8 mouse cellular contexts compared by ENCODE assay signal in the genomic region with DNA sequence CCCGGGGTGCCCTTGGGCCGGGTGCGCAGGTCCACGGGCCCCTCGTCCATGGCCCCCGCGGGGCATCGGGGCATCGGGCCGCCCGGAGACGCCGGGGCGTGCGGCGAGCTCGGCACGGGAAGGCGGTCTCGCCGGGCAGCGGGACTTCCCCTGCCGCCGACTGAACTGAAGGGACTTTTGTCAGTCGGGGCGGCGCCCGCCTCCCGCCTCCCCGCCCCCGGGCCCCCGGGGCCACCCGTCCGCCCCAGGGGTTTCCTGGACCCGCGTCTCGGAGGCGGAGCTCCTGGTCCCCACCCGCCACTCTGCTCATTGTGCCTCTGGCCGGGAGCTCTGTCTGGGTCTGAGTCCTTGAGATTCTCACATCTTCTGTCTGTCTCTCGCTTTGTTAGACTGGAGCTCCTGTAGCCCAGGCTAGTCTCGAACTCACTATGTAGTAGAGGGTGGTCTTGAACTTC. TPM values are rescaled to one million over a fixed set of nuclear protein-coding genes. Genes with fewer than 3 reads are reported as not detected.
A peak's percentile ranks its signal among the peaks of the same experiment; 100 is the strongest.
DNase-seq lines count a peak whose midpoint lies in the region; ATAC-seq and TF ChIP-seq lines count a peak whose summit lies in the region.

A gene (minus strand): TSS at position 167 of the 455 bp plus-strand sequence.

- H3ac ChIP-seq in C2C12 (ENCODE audit: control insufficient read depth, insufficient read length, low read depth): peak within 1 kb of the TSS; percentile 77

- H3K27ac ChIP-seq in liver, embryonic 14.5 days: peak within 1 kb of the TSS; percentile 35; the same call in 1 of the 2 replicates
- no peak within 1 kb of the TSS for H3K27ac ChIP-seq in neural tube, embryonic 11.5 days (ENCODE audit: low read depth, low read length)

- DNase-seq in adrenal gland, adult 18-20 months (ENCODE audit: low spot score in 2 of 2): peak; percentile 67 to 80
- peak; percentile 76 for DNase-seq in gastrocnemius, postnatal 25 days
- DNase-seq in induced T-regulatory cell, adult 2 months (ENCODE audit: low read depth): peak; percentile 91
- no peak for DNase-seq in liver, embryonic 14.5 days (ENCODE audit: low read depth in 3 of 3, low spot score in 3 of 3)
- DNase-seq in neural tube, embryonic 11.5 days (ENCODE audit: low spot score): no peak
- DNase-seq in urinary bladder, postnatal 36 days (ENCODE audit: low spot score in 2 of 2): peak; percentile 61 to 74
- no peak for DNase-seq in frontal cortex, adult 2 months (ENCODE audit: extremely low spot score in 1 of 2, low spot score in 1 of 2)

- WGBS in liver, embryonic 14.5 days (ENCODE audit: insufficient replicate concordance): 2% methylated on average over 42 of the region's 42 CpGs
- WGBS in neural tube, embryonic 11.5 days: 2% methylated on average over 28 of the region's 42 CpGs

- H3K79me3 ChIP-seq in C2C12 (ENCODE audit: low read depth): no peaks in the 10 kb centered on the region

- H3K9me3 ChIP-seq in liver, embryonic 14.5 days (ENCODE audit: control insufficient read depth, low read length): no peaks in the 10 kb centered on the region
- H3K9me3 ChIP-seq in neural tube, embryonic 11.5 days (ENCODE audit: control insufficient read depth, low read length): peaks cover 4% of the 10 kb centered on the region; the same call in 1 of the 2 replicates

- TF ChIP-seq CTCF in C2C12 (IDR thresholded peaks at IDR 0.05; ENCODE audit: control insufficient read depth, insufficient read depth, insufficient read length): no peak
- TF ChIP-seq CTCF in liver, embryonic 14.5 days (IDR thresholded peaks at IDR 0.05; ENCODE audit: low read depth): no peak

- H3K9ac ChIP-seq in liver, embryonic 14.5 days (replicated peaks): no peak within 1 kb of the TSS; the same call in 1 of the 2 replicates
- H3K9ac ChIP-seq in neural tube, embryonic 11.5 days (ENCODE audit: low read length): peak within 1 kb of the TSS; percentile 44

- no peak for TF ChIP-seq EP300 in liver, embryonic 14.5 days (IDR thresholded peaks at IDR 0.05; ENCODE audit: low read depth)

- peak within 1 kb of the TSS; percentile 21 for H3K4me3 ChIP-seq in C2C12 (ENCODE audit: insufficient read depth, poor library complexity, severe bottlenecking)
- H3K4me3 ChIP-seq in liver, embryonic 14.5 days (ENCODE audit: insufficient read depth in 1 of 2, low read depth in 2 of 2, low read length in 2 of 2): peak within 1 kb of the TSS; percentile 39 to 53
- H3K4me3 ChIP-seq in neural tube, embryonic 11.5 days (ENCODE audit: low read depth, low read length): peak within 1 kb of the TSS; percentile 24

- H3K27me3 ChIP-seq in C2C12 (ENCODE audit: control insufficient read depth, insufficient read depth, insufficient read length): no peaks in the 10 kb centered on the region
- peaks cover 19% of the 10 kb centered on the region for H3K27me3 ChIP-seq in liver, embryonic 14.5 days (ENCODE audit: control insufficient read depth, insufficient read depth, low read length)
- peaks cover 35% of the 10 kb centered on the region for H3K27me3 ChIP-seq in neural tube, embryonic 11.5 days (ENCODE audit: control insufficient read depth, insufficient read depth, low read length)

- no peaks in the 10 kb centered on the region for H3K79me2 ChIP-seq in C2C12 (ENCODE audit: control insufficient read depth, insufficient read depth)

- 0 out of 2 replicates have a peak, but pooled peaks have one; percentile 13 for ATAC-seq in liver, embryonic 14.5 days (ENCODE audit: insufficient read depth)
- no peak for ATAC-seq in neural tube, embryonic 11.5 days (ENCODE audit: insufficient read depth, low FRiP score, low TSS enrichment)

- peak within 1 kb of the TSS; percentile 62 for H3K4me2 ChIP-seq in liver, embryonic 14.5 days (ENCODE audit: low read depth)
- peak within 1 kb of the TSS; percentile 54 for H3K4me2 ChIP-seq in neural tube, embryonic 11.5 days (ENCODE audit: low read depth)

- H3K36me3 ChIP-seq in C2C12 (ENCODE audit: control insufficient read depth, insufficient read depth): no peaks in the 10 kb centered on the region
- no peaks in the 10 kb centered on the region for H3K36me3 ChIP-seq in liver, embryonic 14.5 days (replicated peaks; ENCODE audit: control insufficient read depth, insufficient read depth, low read depth)
- H3K36me3 ChIP-seq in neural tube, embryonic 11.5 days (ENCODE audit: control insufficient read depth, insufficient read depth, low read length): no peaks in the 10 kb centered on the region

- H3K4me1 ChIP-seq in liver, embryonic 14.5 days (replicated peaks; ENCODE audit: control insufficient read depth in 2 of 2, insufficient read depth in 2 of 2, low read length in 1 of 2): peaks cover 0 to 28% of the 10 kb centered on the region in 2 experiments; a peak in 2 of 4 replicates
- peaks cover 7% of the 10 kb centered on the region; the same call in 1 of the 2 replicates for H3K4me1 ChIP-seq in neural tube, embryonic 11.5 days (ENCODE audit: control insufficient read depth, insufficient read depth, low read length)

TF ChIP-seq in C2C12, 6 proteins besides CTCF, POLR2A, EP300 and RAD21:
- TF ChIP-seq MAX (IDR thresholded peaks at IDR 0.05) (no peak), USF1 (IDR thresholded peaks at IDR 0.05; ENCODE audit: low read depth) (no peak), CEBPB (IDR thresholded peaks at IDR 0.05; ENCODE audit: low read depth) (no peak), MYOG (IDR thresholded peaks at IDR 0.05; ENCODE audit: control insufficient read depth, extremely low read depth, insufficient read length) (no peak), FOSL1 (IDR thresholded peaks at IDR 0.05; ENCODE audit: insufficient read depth, low read length, poor library complexity, severe bottlenecking) (no peak), MYOD1 (IDR thresholded peaks at IDR 0.05; ENCODE audit: control insufficient read depth, insufficient read length, low read depth) (no peak)

RNA-seq across cellular contexts. Expression of the gene that starts here (rescaled TPM):
- polyA plus RNA-seq in C2C12 (2012; fragmentation: generic; extraction: Trizol): 7.8 TPM
- total RNA-seq in adrenal gland, adult 18-20 months (2021): 10 to 100 TPM; 21.9 to 34.8 TPM
- 1 to 10 TPM; 1.2 TPM for total RNA-seq in gastrocnemius, postnatal 25 days (2021)
- polyA plus RNA-seq in liver, embryonic 14.5 days (2012; rRNA removed): 2.7 and 3.1 TPM in 2 replicates
- polyA plus RNA-seq in liver, embryonic 14.5 days (2014; fragmentation: Nextera tagmentation; extraction: Ambion mirVana): 3.5 and 3.8 TPM in 2 replicates
- polyA plus RNA-seq in neural tube, embryonic 11.5 days (2014; fragmentation: Nextera tagmentation; extraction: Ambion mirVana): 1.2 and 1.3 TPM in 2 replicates
- polyA plus RNA-seq in frontal cortex, adult 2 months (2012; rRNA removed): 0.56 and 0.69 TPM in 2 replicates

Comparison
In these comparisons a context has a peak if more than half of its experiments do, and no peak if none do; other contexts are left out.
1. RNA of the gene that starts here (total RNA-seq): 21.9 to 34.8 TPM in adrenal gland, adult 18-20 months; 1.2 TPM in gastrocnemius, postnatal 25 days; every median in the first group is over 10 times any median in the second.
2. DNase-seq: peak in adrenal gland, adult 18-20 months (2 of 2), gastrocnemius, postnatal 25 days (single experiment), induced T-regulatory cell, adult 2 months (single experiment) and urinary bladder, postnatal 36 days (2 of 2); none in liver, embryonic 14.5 days (0 of 3), neural tube, embryonic 11.5 days (single experiment) and frontal cortex, adult 2 months (0 of 2).
3. Peak in every context shown above with its lines, with median percentiles within 50 percentile points of each other: H3K4me3 ChIP-seq.